In the genomic region with DNA sequence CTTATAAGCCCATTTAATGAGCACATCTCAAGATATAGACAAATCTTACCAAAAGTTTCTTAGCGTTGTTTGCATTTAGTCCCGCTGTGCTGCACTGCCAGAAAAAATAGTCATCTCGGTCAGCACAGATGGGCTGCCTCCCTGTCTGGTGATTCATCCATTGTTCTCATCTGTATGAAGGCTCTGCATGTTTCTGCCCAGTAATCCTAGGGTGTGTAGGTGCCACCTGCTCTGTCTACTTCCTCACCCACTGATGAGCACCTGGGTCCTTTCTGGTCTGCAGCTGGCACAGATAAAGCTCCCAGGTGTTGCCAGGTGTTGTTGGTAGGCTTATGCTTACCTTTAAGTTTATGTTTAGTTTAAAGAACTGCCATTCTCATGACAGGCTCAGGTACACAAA, we compare ENCODE assay signal across 27 mouse cellular contexts. TPM values are rescaled to one million over a fixed set of nuclear protein-coding genes. Genes with fewer than 3 reads are reported as not detected.
DNase-seq lines count a peak whose midpoint lies in the region; TF ChIP-seq lines count a peak whose summit lies in the region.
"Had no signal": no experiment of that assay in that cellular context is flagged by ENCODE, and none has a peak within 500 bp of the region (broad histone marks: within the 10 kb centered on the region; RNA-seq: fewer than 3 reads in every experiment).

No protein-coding gene starts in this region.

- peaks cover 17% of the 10 kb centered on the region for H3K4me1 ChIP-seq in cerebellum, adult 2 months (ENCODE audit: control insufficient read depth, insufficient read depth, low read length)
- H3K4me1 ChIP-seq: limb, embryonic 12.5 days had no signal

- TF ChIP-seq CTCF in cerebellum, adult 2 months (IDR thresholded peaks at IDR 0.05; ENCODE audit: borderline replicate concordance, insufficient read depth, low read depth, low read length), result no peak

- H3K4me3 ChIP-seq in cerebellum, adult 2 months (replicated peaks; ENCODE audit: insufficient read depth, low read depth, low read length), result no peak overlapping the region
- H3K4me3 ChIP-seq: embryonic facial prominence, embryonic 15.5 days; forebrain, embryonic 12.5 days; heart, embryonic 13.5 days; limb, embryonic 12.5 days; liver, embryonic 15.5 days; midbrain, embryonic 10.5 days; myocyte; neural tube, embryonic 12.5 days had no signal

- no peaks in the 10 kb centered on the region for H3K27me3 ChIP-seq in cerebellum, adult 2 months (ENCODE audit: control insufficient read depth, insufficient read depth, low read length)
- H3K27me3 ChIP-seq: embryonic facial prominence, embryonic 15.5 days; forebrain, embryonic 12.5 days; heart, embryonic 13.5 days; limb, embryonic 12.5 days; liver, embryonic 15.5 days; neural tube, embryonic 12.5 days had no signal

- 40% methylated on average over 3 of the region's 3 CpGs for WGBS in cerebellum, adult 2 months

- DNase-seq in cerebellum, adult 2 months, result peak in 1 of 2 experiments; percentile 30
- DNase-seq in cerebellum, adult 11 months, result no peak
- DNase-seq in layer of hippocampus, adult 9-11 months, result peak; percentile 59
- no peak for DNase-seq in layer of hippocampus, postnatal 25 days (ENCODE audit: extremely low spot score in 1 of 2, low spot score in 1 of 2)
- DNase-seq in right cerebral cortex, adult 2 months (ENCODE audit: low spot score in 2 of 2), result peak; percentile 38 to 47
- DNase-seq in right cerebral cortex, postnatal 10 days (ENCODE audit: low spot score in 2 of 2), result no peak
- DNase-seq in brain, adult 2 months (ENCODE audit: low read depth, low spot score), result peak; percentile 71
- DNase-seq in kidney, adult 8-10 months, result no peak
- DNase-seq: cerebellum, adult 11-12 months; cerebellum, postnatal 10 days; forebrain, postnatal 0 days; heart, postnatal 10 days; kidney, adult 18-20 months; kidney, postnatal 36 days; lung, embryonic 14.5 days; lung, postnatal 14 days; right cerebral cortex, postnatal 14 days had no signal

- H3K27ac ChIP-seq in cerebellum, adult 2 months (ENCODE audit: insufficient read depth, low read length), result peak overlapping the region; percentile 78; the same call in 1 of the 2 replicates
- H3K27ac ChIP-seq: embryonic facial prominence, embryonic 15.5 days; forebrain, embryonic 12.5 days; heart, embryonic 13.5 days; hindbrain, embryonic 14.5 days; limb, embryonic 12.5 days; liver, embryonic 15.5 days; midbrain, embryonic 10.5 days; neural tube, embryonic 12.5 days; stomach, postnatal 0 days had no signal

- no peak for TF ChIP-seq POLR2A in cerebellum, adult 2 months (IDR thresholded peaks at IDR 0.05; ENCODE audit: borderline replicate concordance, insufficient read depth, low read length)

RNA-seq across cellular contexts. Expression of a gene that starts 29.8 kb away (rescaled TPM):
- 63.1 and 69.1 TPM in 2 replicates for polyA plus RNA-seq in cerebellum, adult 2 months (2012; rRNA removed)
- total RNA-seq in layer of hippocampus, postnatal 25 days (2021), result 100 to 1,000 TPM; 136 to 138 TPM

RNA-seq across cellular contexts. Expression of a gene that starts 29.9 kb away (rescaled TPM):
- polyA plus RNA-seq in cerebellum, adult 2 months (2012; rRNA removed), result 108 and 111 TPM in 2 replicates
- total RNA-seq in layer of hippocampus, postnatal 25 days (2021), result 100 to 1,000 TPM; 212 to 221 TPM

Comparison
In these comparisons a context has a peak if more than half of its experiments do, and no peak if none do; other contexts are left out.
1. DNase-seq: peak in layer of hippocampus, adult 9-11 months (single experiment), right cerebral cortex, adult 2 months (2 of 2) and brain, adult 2 months (single experiment); none in cerebellum, adult 11 months (single experiment), layer of hippocampus, postnatal 25 days (0 of 2), right cerebral cortex, postnatal 10 days (0 of 2) and kidney, adult 8-10 months (0 of 2).